Mouse (Mus musculus) ES-E14 (cell line): ENCODE measurements around the gene Iqschfp. TPM values are rescaled to one million over a fixed set of nuclear protein-coding genes. Genes with fewer than 3 reads are reported as not detected.

Experiments
- DNase-seq: peaks from one replicate; pipeline ENCODE4 v3.0.0-alpha.2; 2013; ENCODE audit warnings: low read depth, low spot score
- H3K27ac ChIP-seq: 2 replicates; pipeline ENCODE4 v1.5.1; 2012; ENCODE audit warnings: low read depth, mild to moderate bottlenecking, low read length, moderate library complexity, mixed read lengths; ENCODE audit not compliant: poor library complexity, insufficient read depth, severe bottlenecking
- H3K36me3 ChIP-seq: 2 replicates; pipeline ENCODE4 v1.6.1; 2012; ENCODE audit warnings: mild to moderate bottlenecking, low read length, moderate library complexity, mixed read lengths; ENCODE audit not compliant: control insufficient read depth, poor library complexity, insufficient read depth, severe bottlenecking
- H3K4me1 ChIP-seq, 2 experiments: fragments of 150-350 bp in 1 of 2; sonication (generic) in 1 of 2; 2 replicates each; pipeline ENCODE4 v1.6.1; 2012; ENCODE audit warnings: low read length in 2 of 2, mild to moderate bottlenecking in 1 of 2, mixed read lengths in 1 of 2; ENCODE audit not compliant: control insufficient read depth in 2 of 2, insufficient read depth in 2 of 2, poor library complexity in 1 of 2
- H3K4me3 ChIP-seq, 2 experiments: fragments of 150-350 bp in 1 of 2; sonication (generic) in 1 of 2; 2 replicates each; pipeline ENCODE4 v1.5.1; 2012; ENCODE audit warnings: low read length in 2 of 2, low read depth in 1 of 2, mild to moderate bottlenecking in 1 of 2, mixed read lengths in 1 of 2; ENCODE audit not compliant: insufficient read depth in 1 of 2, poor library complexity in 1 of 2, severe bottlenecking in 1 of 2
- H3K9ac ChIP-seq: 2 replicates; pipeline ENCODE4 v1.6.1; 2012; ENCODE audit warnings: low read depth, mild to moderate bottlenecking, low read length, mixed read lengths; ENCODE audit not compliant: poor library complexity, insufficient read depth, severe bottlenecking
- H3K9me3 ChIP-seq: fragments of 150-350 bp; sonication (generic); 2 replicates; pipeline ENCODE4 v1.6.1; 2012; ENCODE audit warnings: low read depth, mild to moderate bottlenecking, low read length; ENCODE audit not compliant: control insufficient read depth, insufficient read depth
- CHD2 ChIP-seq: IDR thresholded peaks from 2 replicates; pipeline ENCODE4 v1.6.1; 2014; ENCODE audit warnings: mild to moderate bottlenecking, low read depth, low read length, inconsistent platforms
- HCFC1 ChIP-seq: IDR thresholded peaks from 2 replicates; pipeline ENCODE4 v1.6.1; 2012; ENCODE audit warnings: low read length, inconsistent platforms, borderline replicate concordance; ENCODE audit not compliant: insufficient read depth
- MAFK ChIP-seq: IDR thresholded peaks from 2 replicates; pipeline ENCODE4 v1.6.1; 2014; ENCODE audit warnings: mild to moderate bottlenecking, low read depth, low read length, inconsistent platforms; ENCODE audit not compliant: insufficient read depth
- ZC3H11A ChIP-seq: IDR thresholded peaks from 2 replicates; pipeline ENCODE4 v1.6.1; 2012; ENCODE audit warnings: low read depth, mild to moderate bottlenecking, inconsistent platforms, low read length, borderline replicate concordance
- ZNF384 ChIP-seq: IDR thresholded peaks from 2 replicates; pipeline ENCODE4 v1.6.1; 2012; ENCODE audit warnings: low read depth, low read length, inconsistent platforms
- in situ Hi-C, 2 experiments: fragments of 600-800 bp; cut with MboI; formaldehyde crosslinking; loops; one replicate each; pipeline ENCODE4 v1.15.1; 2025; ENCODE audit warnings: low sequenced_read_pairs in 2 of 2, inconsistent platforms in 1 of 2; ENCODE audit not compliant: unreplicated experiment in 2 of 2
- total RNA-seq: library from RNA; depleted of rRNA; stranded (reverse); fragments of 300-350 nt; gene quantifications from 2 replicates; pipeline ENCODE4 v1.2.3, GENCODE M21; 2012

Iqschfp gene
- total RNA-seq, 1 experiment = not detected

- no peak overlapping the region for H3K27ac ChIP-seq
- H3K4me3 ChIP-seq = no peak overlapping the region
- TF ChIP-seq CHD2 (no peak), ZC3H11A (no peak), ZNF384 (no peak), MAFK (no peak), HCFC1 (no peak)
- in situ Hi-C loops = no loop called here
- H3K36me3 ChIP-seq = peaks cover 12% of the 10 kb centered on the region; the same call in 1 of the 2 replicates
- DNase-seq = no peak
- peaks cover 2 to 17% of the 10 kb centered on the region in 2 experiments; a peak in 3 of 4 replicates for H3K4me1 ChIP-seq
- H3K9ac ChIP-seq = no peak overlapping the region
- no peaks in the 10 kb centered on the region for H3K9me3 ChIP-seq
These were observed 616.6 kb downstream of the Iqschfp start for GRCm38 (mm10) chr3:68508629-68509028.

GRCm38 (mm10) chr3:68510872-68511271 is 618.8 kb downstream of the Iqschfp start:
- no peak for TF ChIP-seq MAFK
- TF ChIP-seq ZNF384 = no peak
- TF ChIP-seq HCFC1 = no peak
- no peak for TF ChIP-seq ZC3H11A
- no peak for TF ChIP-seq CHD2
- DNase-seq = no peak
- H3K36me3 ChIP-seq = peaks cover 12% of the 10 kb centered on the region; the same call in 1 of the 2 replicates
- no peak overlapping the region for H3K27ac ChIP-seq
- in situ Hi-C loops = no loop called here
- H3K9me3 ChIP-seq = no peaks in the 10 kb centered on the region
- no peak overlapping the region for H3K4me3 ChIP-seq
- no peak overlapping the region for H3K9ac ChIP-seq
- peaks cover 2 to 19% of the 10 kb centered on the region in 2 experiments; a peak in 3 of 4 replicates for H3K4me1 ChIP-seq

- no peak for DNase-seq
- Histone ChIP-seq H3K4me3 (no peak overlapping the region), H3K27ac (no peak overlapping the region), H3K9me3 (no peaks in the 10 kb centered on the region), H3K4me1 (peaks cover 2 to 19% of the 10 kb centered on the region in 2 experiments; a peak in 3 of 4 replicates), H3K9ac (no peak overlapping the region), H3K36me3 (peaks cover 12% of the 10 kb centered on the region; the same call in 1 of the 2 replicates)
- TF ChIP-seq ZNF384 = no peak
- TF ChIP-seq CHD2 = no peak
- TF ChIP-seq HCFC1 = no peak
- TF ChIP-seq MAFK = no peak
- no peak for TF ChIP-seq ZC3H11A
- in situ Hi-C loops = no loop called here
These were observed 619.7 kb downstream of the Iqschfp start for GRCm38 (mm10) chr3:68511744-68512143.

- peaks cover 2 to 19% of the 10 kb centered on the region in 2 experiments; a peak in 3 of 4 replicates for H3K4me1 ChIP-seq
- H3K9ac ChIP-seq = no peak overlapping the region
- H3K36me3 ChIP-seq = peaks cover 10% of the 10 kb centered on the region; the same call in 1 of the 2 replicates
- DNase-seq = no peak
- in situ Hi-C loops = no loop called here
- H3K4me3 ChIP-seq = no peak overlapping the region
- no peaks in the 10 kb centered on the region for H3K9me3 ChIP-seq
- H3K27ac ChIP-seq = no peak overlapping the region
- TF ChIP-seq MAFK (no peak), ZC3H11A (no peak), ZNF384 (no peak), CHD2 (no peak), HCFC1 (no peak)
These were observed 620.3 kb downstream of the Iqschfp start for GRCm38 (mm10) chr3:68512327-68512726.
